Mouse (Mus musculus): ENCODE data around the gene Ctc1. TPM values are rescaled to one million over a fixed set of nuclear protein-coding genes. Genes with fewer than 3 reads are reported as not detected.

The Ctc1 gene
- polyA plus RNA-seq, 1 experiment from 2014 or later, result 46.6 TPM

DNA sequence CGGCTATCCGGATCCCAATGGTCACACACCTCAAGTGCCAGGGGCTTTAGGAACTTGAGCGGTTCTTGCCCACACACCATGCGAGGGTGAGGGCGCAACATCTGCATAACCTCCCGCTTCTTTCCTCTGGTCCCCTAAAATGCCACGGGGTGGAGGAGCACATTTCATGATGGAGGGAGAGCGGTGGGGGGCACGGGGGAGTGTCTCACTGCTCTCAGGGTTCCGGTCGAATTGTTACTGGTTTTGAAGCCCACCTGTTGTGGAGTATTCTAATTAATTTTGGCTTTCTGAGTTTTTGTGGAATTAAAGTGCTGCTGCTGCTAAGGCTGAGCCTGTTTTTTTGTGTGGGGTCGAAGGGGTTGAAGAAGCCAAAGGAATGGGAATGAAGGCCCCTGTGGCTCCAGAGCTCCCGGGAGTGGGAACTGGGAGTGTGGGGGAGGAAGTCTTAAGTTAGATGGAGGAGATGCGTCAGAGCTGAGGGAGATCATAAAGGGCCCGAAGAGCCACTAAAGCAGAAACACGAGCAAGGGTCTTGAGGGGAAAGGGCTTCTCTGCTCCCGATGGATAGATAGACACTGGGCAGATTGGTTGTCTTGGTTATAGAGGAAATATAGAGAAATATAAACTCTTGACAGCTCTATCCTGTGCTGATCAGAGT lies 45.7 kb downstream of the Ctc1 start:
- H3K27ac ChIP-seq (ENCODE audit: low read depth), result no peak overlapping the region
- no peak for DNase-seq (ENCODE audit: low spot score)

DNA sequence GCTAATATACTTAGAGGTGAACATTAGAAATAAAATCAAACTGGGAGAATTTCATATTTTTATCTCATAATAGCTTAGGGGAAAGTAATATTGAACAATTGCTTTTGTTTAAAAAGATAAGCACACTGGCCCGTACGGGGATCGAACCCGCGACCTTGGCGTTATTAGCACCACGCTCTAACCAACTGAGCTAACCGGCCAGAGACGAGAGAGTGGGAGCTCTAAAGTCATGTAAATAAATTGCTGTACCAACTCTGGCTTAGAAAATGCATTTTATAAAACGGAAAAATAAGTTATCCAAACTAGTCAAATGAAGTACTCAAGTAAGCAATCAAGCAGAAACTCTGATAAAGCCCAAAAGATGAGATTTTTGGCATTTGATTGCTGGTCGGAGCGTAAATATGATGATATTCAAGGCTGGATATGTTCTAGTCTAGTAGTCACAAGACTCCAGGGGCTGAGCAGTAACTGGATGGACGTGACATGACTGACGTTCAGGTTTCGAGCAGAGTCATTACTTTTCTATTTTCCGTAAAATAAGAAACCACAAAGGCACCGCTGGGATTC lies 46.6 kb downstream of the Ctc1 start:
- peak overlapping the region; percentile 67; the same call in 1 of the 2 replicates for H3K27ac ChIP-seq (ENCODE audit: low read depth)
- WGBS, result under 1% methylated on average over 17 of the region's 17 CpGs
- H3K27me3 ChIP-seq (replicated peaks; ENCODE audit: control insufficient read depth, insufficient read depth, low read length), result no peaks in the 10 kb centered on the region
- H3K9me3 ChIP-seq (ENCODE audit: control insufficient read depth, low read length), result no peaks in the 10 kb centered on the region
- no peak; the same call in 1 of the 2 replicates for ATAC-seq (replicated peaks; ENCODE audit: low FRiP score, low TSS enrichment, low read depth)
- peaks cover 21% of the 10 kb centered on the region for H3K4me1 ChIP-seq (replicated peaks; ENCODE audit: control insufficient read depth, insufficient read depth, low read length)
- peak overlapping the region; percentile 41; the same call in 1 of the 2 replicates for H3K9ac ChIP-seq (ENCODE audit: low read length)
- H3K36me3 ChIP-seq (ENCODE audit: control insufficient read depth, insufficient read depth, low read length), result no peaks in the 10 kb centered on the region
- H3K4me3 ChIP-seq (ENCODE audit: low read depth, low read length), result peak overlapping the region; percentile 93
- DNase-seq (ENCODE audit: low spot score), result peak; percentile 83
- H3K4me2 ChIP-seq (ENCODE audit: low read length), result peak overlapping the region; percentile 80

More for the DNA sequence above, 45.7 kb downstream of the Ctc1 start:
- H3K4me3 ChIP-seq (ENCODE audit: low read depth, low read length), result peak overlapping the region; percentile 78
- peaks cover 21% of the 10 kb centered on the region for H3K4me1 ChIP-seq (replicated peaks; ENCODE audit: control insufficient read depth, insufficient read depth, low read length)
- H3K9ac ChIP-seq (ENCODE audit: low read length), result peak overlapping the region; percentile 84
- WGBS, result 13% methylated on average over 17 of the region's 17 CpGs
- no peaks in the 10 kb centered on the region for H3K27me3 ChIP-seq (replicated peaks; ENCODE audit: control insufficient read depth, insufficient read depth, low read length)
- no peak for ATAC-seq (replicated peaks; ENCODE audit: low FRiP score, low TSS enrichment, low read depth)
- no peaks in the 10 kb centered on the region for H3K36me3 ChIP-seq (ENCODE audit: control insufficient read depth, insufficient read depth, low read length)
- peak overlapping the region; percentile 80 for H3K4me2 ChIP-seq (ENCODE audit: low read length)
- no peaks in the 10 kb centered on the region for H3K9me3 ChIP-seq (ENCODE audit: control insufficient read depth, low read length)

DNA sequence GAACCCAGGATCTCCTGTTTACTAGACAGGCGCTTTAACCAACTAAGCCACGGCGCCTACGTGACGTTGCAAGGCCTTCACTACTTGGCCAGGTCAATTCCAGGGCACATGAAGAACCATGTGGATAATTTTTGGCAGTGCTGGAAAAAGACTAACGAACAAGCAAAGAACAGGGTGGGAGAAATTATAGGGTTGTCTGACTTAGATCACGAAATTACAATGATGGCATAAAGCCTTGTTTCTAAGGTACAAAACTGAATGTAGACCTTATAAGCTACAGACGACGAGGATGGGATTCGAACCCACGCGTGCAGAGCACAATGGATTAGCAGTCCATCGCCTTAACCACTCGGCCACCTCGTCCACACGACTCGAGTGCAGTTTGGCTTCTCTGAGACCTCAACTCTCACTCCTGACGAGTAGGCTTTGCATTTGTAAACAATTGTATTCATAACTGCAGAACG lies 47.1 kb downstream of the Ctc1 start:
- WGBS, result 0% methylated on average over 19 of the region's 19 CpGs
- Histone ChIP-seq H3K9ac (ENCODE audit: low read length) (peak overlapping the region; percentile 67), H3K36me3 (ENCODE audit: control insufficient read depth, insufficient read depth, low read length) (no peaks in the 10 kb centered on the region), H3K27ac (ENCODE audit: low read depth) (peak overlapping the region; percentile 73; the same call in 1 of the 2 replicates), H3K4me3 (ENCODE audit: low read depth, low read length) (peak overlapping the region; percentile 93), H3K9me3 (ENCODE audit: control insufficient read depth, low read length) (no peaks in the 10 kb centered on the region), H3K27me3 (replicated peaks; ENCODE audit: control insufficient read depth, insufficient read depth, low read length) (no peaks in the 10 kb centered on the region), H3K4me2 (ENCODE audit: low read length) (peak overlapping the region; percentile 80), H3K4me1 (replicated peaks; ENCODE audit: control insufficient read depth, insufficient read depth, low read length) (peaks cover 21% of the 10 kb centered on the region)
- ATAC-seq (replicated peaks; ENCODE audit: low FRiP score, low TSS enrichment, low read depth), result peak; percentile 57
- DNase-seq (ENCODE audit: low spot score), result peak; percentile 100

DNA sequence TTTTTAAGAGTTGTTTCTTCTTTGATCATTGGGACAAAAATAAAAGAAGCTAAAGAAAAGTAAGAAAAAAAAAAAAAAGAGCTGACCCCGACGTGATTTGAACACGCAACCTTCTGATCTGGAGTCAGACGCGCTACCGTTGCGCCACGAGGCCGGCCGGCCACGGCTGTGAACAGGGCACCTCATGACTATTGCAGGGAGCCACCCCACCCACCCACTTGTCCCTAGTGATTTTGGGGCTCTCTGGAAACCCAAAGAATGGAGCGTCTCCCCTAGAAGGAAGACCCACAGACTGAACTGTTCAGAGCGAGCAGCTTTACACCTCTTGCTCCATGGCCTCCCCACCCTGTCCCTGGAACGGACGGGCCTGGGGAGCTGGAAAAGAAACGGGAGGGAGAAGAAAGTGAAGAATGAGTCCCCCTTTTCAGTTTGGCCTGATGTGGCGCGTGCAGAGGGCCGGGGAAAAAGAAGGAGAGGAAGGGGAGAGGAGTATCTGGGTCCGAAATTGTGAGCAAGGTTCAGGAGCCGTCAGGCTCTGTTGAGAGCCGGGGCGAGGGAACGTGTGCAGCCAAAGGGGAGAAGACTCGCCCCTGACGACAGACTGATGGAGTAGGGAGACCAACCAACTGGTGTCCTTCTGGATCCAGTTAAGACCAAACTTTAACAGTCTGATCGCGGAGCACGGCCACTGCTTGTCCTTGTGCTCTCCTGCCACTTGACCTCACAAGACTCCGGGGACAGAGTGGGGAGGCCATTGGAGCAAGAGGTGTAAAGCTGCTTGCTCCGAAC lies 47.9 kb downstream of the Ctc1 start:
- ATAC-seq (replicated peaks; ENCODE audit: low FRiP score, low TSS enrichment, low read depth) (peak; percentile 47; the same call in 1 of the 2 replicates), DNase-seq (ENCODE audit: low spot score) (peak; percentile 99)
- Histone ChIP-seq H3K9me3 (ENCODE audit: control insufficient read depth, low read length) (no peaks in the 10 kb centered on the region), H3K4me2 (ENCODE audit: low read length) (peak overlapping the region; percentile 80), H3K36me3 (ENCODE audit: control insufficient read depth, insufficient read depth, low read length) (no peaks in the 10 kb centered on the region), H3K9ac (ENCODE audit: low read length) (peak overlapping the region; percentile 67), H3K27ac (ENCODE audit: low read depth) (peak overlapping the region; percentile 73), H3K27me3 (replicated peaks; ENCODE audit: control insufficient read depth, insufficient read depth, low read length) (no peaks in the 10 kb centered on the region), H3K4me3 (ENCODE audit: low read depth, low read length) (peak overlapping the region; percentile 93), H3K4me1 (replicated peaks; ENCODE audit: control insufficient read depth, insufficient read depth, low read length) (peaks cover 17% of the 10 kb centered on the region)
- under 1% methylated on average over 31 of the region's 31 CpGs for WGBS

DNA sequence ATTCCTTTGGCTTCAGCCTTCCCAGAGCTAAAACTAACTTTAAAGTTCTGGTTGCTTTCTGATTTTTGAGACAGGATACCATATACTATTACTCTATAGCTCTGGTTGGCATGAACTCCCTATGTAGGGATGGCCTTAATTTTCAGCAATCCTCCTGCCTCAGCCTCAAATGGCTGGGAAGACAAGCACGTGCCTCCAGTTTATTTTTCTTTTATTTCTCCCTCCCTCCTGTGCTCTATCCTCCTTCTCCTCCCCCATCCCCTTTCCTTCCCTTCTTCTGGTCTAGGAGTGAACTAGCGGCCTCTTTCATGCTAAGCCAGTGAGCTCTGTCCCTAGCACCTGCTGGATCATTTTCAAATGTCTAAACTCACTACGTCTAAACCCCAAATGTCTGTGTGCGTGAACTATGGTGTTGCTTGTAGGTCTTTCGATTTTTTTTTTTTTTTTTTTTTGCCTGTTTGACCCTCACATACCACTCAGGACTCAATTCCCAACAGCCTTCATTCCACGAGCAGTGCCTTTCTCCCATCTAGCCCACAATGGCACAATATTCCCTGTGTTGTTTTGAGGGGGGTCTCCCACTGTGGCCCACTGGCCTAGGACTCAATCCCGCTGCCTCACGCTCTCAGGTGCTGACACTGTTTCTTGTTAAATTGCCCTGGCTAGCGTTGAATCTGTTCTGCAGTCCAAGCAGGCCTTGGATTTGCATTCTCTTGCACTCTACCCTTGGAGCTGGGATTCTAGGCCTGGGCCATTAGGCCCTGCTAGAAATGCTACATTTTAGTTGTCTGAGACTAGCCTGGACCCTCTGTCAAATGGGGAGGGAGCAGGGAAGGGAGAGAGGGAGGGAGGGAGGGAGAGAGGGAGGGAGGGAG lies 48.8 kb downstream of the Ctc1 start:
- DNase-seq (ENCODE audit: low spot score) (no peak), ATAC-seq (replicated peaks; ENCODE audit: low FRiP score, low TSS enrichment, low read depth) (no peak)
- H3K27me3 ChIP-seq (replicated peaks; ENCODE audit: control insufficient read depth, insufficient read depth, low read length), result no peaks in the 10 kb centered on the region
- peak overlapping the region; percentile 93 for H3K4me3 ChIP-seq (ENCODE audit: low read depth, low read length)
- peak overlapping the region; percentile 80 for H3K4me2 ChIP-seq (ENCODE audit: low read length)
- H3K9me3 ChIP-seq (ENCODE audit: control insufficient read depth, low read length), result no peaks in the 10 kb centered on the region
- H3K27ac ChIP-seq (ENCODE audit: low read depth), result peak overlapping the region; percentile 73; the same call in 1 of the 2 replicates
- H3K9ac ChIP-seq (ENCODE audit: low read length), result peak overlapping the region; percentile 67
- H3K36me3 ChIP-seq (ENCODE audit: control insufficient read depth, insufficient read depth, low read length), result no peaks in the 10 kb centered on the region
- WGBS, result 56% methylated on average over 9 of the region's 9 CpGs
- peaks cover 15% of the 10 kb centered on the region for H3K4me1 ChIP-seq (replicated peaks; ENCODE audit: control insufficient read depth, insufficient read depth, low read length)

DNA sequence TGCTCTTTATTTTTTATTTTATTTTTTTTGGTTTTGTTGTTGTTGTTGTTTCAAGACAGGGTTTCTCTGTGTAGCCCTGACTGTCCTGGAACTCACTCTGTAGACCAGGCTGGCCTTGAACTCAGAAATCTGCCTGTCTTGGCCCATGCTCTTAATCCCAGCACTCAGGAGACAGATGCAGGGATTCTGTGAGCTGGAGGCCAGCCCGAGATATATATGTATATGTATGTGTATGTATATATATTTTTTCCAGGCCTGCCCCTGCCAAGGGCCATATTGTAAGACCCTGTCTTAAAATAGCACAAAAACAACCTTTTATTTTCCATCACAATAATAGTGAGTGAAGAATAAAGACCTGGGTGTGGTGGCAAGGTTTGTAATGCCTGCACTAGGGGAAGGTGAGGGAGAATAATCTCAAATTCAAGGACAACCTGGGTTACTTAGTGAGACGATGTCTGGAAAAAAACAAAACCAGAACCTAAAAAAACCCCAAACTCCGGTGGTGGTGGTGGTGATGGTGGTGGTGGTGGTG lies 49.7 kb downstream of the Ctc1 start:
- Histone ChIP-seq H3K9ac (ENCODE audit: low read length) (no peak overlapping the region), H3K4me2 (ENCODE audit: low read length) (no peak overlapping the region), H3K27me3 (replicated peaks; ENCODE audit: control insufficient read depth, insufficient read depth, low read length) (no peaks in the 10 kb centered on the region), H3K36me3 (ENCODE audit: control insufficient read depth, insufficient read depth, low read length) (no peaks in the 10 kb centered on the region), H3K4me3 (ENCODE audit: low read depth, low read length) (peak overlapping the region; percentile 28; the same call in 1 of the 2 replicates), H3K9me3 (ENCODE audit: control insufficient read depth, low read length) (no peaks in the 10 kb centered on the region), H3K4me1 (replicated peaks; ENCODE audit: control insufficient read depth, insufficient read depth, low read length) (peaks cover 15% of the 10 kb centered on the region), H3K27ac (ENCODE audit: low read depth) (no peak overlapping the region)
- ATAC-seq (replicated peaks; ENCODE audit: low FRiP score, low TSS enrichment, low read depth) (no peak), DNase-seq (ENCODE audit: low spot score) (no peak)
- WGBS, result 57% methylated on average over 3 of the region's 3 CpGs

DNA sequence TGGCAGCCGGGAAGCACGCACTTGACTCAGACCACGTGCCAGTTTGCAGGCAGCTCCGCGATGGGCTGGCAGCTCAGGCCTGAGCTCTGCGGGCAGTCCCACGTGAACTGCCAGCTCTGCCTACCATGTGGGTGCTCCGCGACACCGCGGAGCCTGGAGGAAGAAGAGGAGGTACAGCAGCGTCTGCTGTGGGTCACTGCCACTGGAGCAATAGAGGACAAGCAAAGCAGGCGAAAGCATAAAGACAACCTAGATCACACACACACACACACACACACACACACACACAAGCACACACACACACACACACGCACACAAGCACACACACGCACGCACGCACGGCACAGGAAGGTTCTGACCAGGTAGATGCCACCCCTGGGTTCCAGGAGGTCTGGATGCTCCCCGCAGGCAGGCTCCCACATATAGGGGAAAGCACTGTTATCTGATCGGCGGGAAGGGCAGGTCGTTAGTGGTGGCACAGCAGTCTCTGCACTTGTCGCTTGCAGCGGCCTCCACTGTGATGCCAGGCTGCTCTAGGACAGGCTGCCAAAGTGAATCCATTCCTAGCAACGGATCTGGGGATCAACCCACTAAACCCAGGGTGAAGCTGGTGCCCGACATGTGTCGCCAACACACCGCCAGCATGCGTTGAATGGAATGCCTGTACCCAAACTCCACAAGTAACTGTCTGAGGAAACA lies 50.6 kb downstream of the Ctc1 start:
- Histone ChIP-seq H3K9me3 (ENCODE audit: control insufficient read depth, low read length) (no peaks in the 10 kb centered on the region), H3K4me3 (ENCODE audit: low read depth, low read length) (peak overlapping the region; percentile 28), H3K27me3 (replicated peaks; ENCODE audit: control insufficient read depth, insufficient read depth, low read length) (no peaks in the 10 kb centered on the region), H3K4me2 (ENCODE audit: low read length) (peak overlapping the region; percentile 64), H3K9ac (ENCODE audit: low read length) (peak overlapping the region; percentile 29; the same call in 1 of the 2 replicates), H3K4me1 (replicated peaks; ENCODE audit: control insufficient read depth, insufficient read depth, low read length) (peaks cover 11% of the 10 kb centered on the region), H3K36me3 (ENCODE audit: control insufficient read depth, insufficient read depth, low read length) (no peaks in the 10 kb centered on the region), H3K27ac (ENCODE audit: low read depth) (no peak overlapping the region)
- DNase-seq (ENCODE audit: low spot score) (peak; percentile 64), ATAC-seq (replicated peaks; ENCODE audit: low FRiP score, low TSS enrichment, low read depth) (no peak)
- 1% methylated on average over 29 of the region's 29 CpGs for WGBS
